Mouse (Mus musculus): ENCODE data around the gene Arsg. TPM values are rescaled to one million over a fixed set of nuclear protein-coding genes. Genes with fewer than 3 reads are reported as not detected.

The Arsg gene
- polyA plus RNA-seq, 1 experiment from 2014 or later: 3.3 TPM

- Histone ChIP-seq H3K36me3 (peaks cover 15% of the 10 kb centered on the region), H3K4me1 (peaks cover 31% of the 10 kb centered on the region), H3K27ac (peak overlapping the region; percentile 73; the same call in 1 of the 2 replicates), H3K4me3 (no peak overlapping the region), H3K9me3 (no peaks in the 10 kb centered on the region), H3K27me3 (ENCODE audit: insufficient read depth, poor library complexity, severe bottlenecking) (no peaks in the 10 kb centered on the region)
- 65% methylated on average over 2 of the region's 2 CpGs for WGBS
- DNase-seq (ENCODE audit: low spot score): no peak
Observed at GRCm38 (mm10) chr11:109586424-109586823, 113.2 kb downstream of the Arsg start.

GRCm38 (mm10) chr11:109587019-109587418 lies 113.8 kb downstream of the Arsg start:
- H3K27me3 ChIP-seq (ENCODE audit: insufficient read depth, poor library complexity, severe bottlenecking): no peaks in the 10 kb centered on the region
- 27% methylated on average over 13 of the region's 13 CpGs for WGBS

GRCm38 (mm10) chr11:109587638-109588374 lies 114.6 kb downstream of the Arsg start:
- Histone ChIP-seq H3K36me3 (peaks cover 7% of the 10 kb centered on the region), H3K4me3 (peak overlapping the region; percentile 27; the same call in 1 of the 2 replicates), H3K27me3 (ENCODE audit: insufficient read depth, poor library complexity, severe bottlenecking) (no peaks in the 10 kb centered on the region), H3K9me3 (no peaks in the 10 kb centered on the region), H3K4me1 (peaks cover 26% of the 10 kb centered on the region), H3K27ac (peak overlapping the region; percentile 73)
- peak; percentile 89 for DNase-seq (ENCODE audit: low spot score)
- 52% methylated on average over 15 of the region's 15 CpGs for WGBS

More at GRCm38 (mm10) chr11:109587019-109587418, 113.8 kb downstream of the Arsg start:
- Histone ChIP-seq H3K9me3 (no peaks in the 10 kb centered on the region), H3K4me3 (no peak overlapping the region), H3K4me1 (peaks cover 31% of the 10 kb centered on the region), H3K36me3 (peaks cover 12% of the 10 kb centered on the region), H3K27ac (peak overlapping the region; percentile 73; the same call in 1 of the 2 replicates)
- DNase-seq (ENCODE audit: low spot score): no peak

- Histone ChIP-seq H3K4me1 (peaks cover 34% of the 10 kb centered on the region), H3K4me3 (no peak overlapping the region), H3K9me3 (no peaks in the 10 kb centered on the region), H3K36me3 (peaks cover 8% of the 10 kb centered on the region), H3K27me3 (ENCODE audit: insufficient read depth, poor library complexity, severe bottlenecking) (no peaks in the 10 kb centered on the region), H3K27ac (no peak overlapping the region)
- 52% methylated on average over 8 of the region's 8 CpGs for WGBS
- no peak for DNase-seq (ENCODE audit: low spot score)
Observed at GRCm38 (mm10) chr11:109590012-109590411, 116.8 kb downstream of the Arsg start.

GRCm38 (mm10) chr11:109591511-109591910 lies 118.3 kb downstream of the Arsg start:
- Histone ChIP-seq H3K9me3 (no peaks in the 10 kb centered on the region), H3K27me3 (ENCODE audit: insufficient read depth, poor library complexity, severe bottlenecking) (no peaks in the 10 kb centered on the region), H3K36me3 (peaks cover 18% of the 10 kb centered on the region), H3K4me1 (peaks cover 34% of the 10 kb centered on the region), H3K4me3 (no peak overlapping the region), H3K27ac (no peak overlapping the region)
- no peak for DNase-seq (ENCODE audit: low spot score)
- WGBS: 85% methylated on average over 4 of the region's 4 CpGs

GRCm38 (mm10) chr11:109593200-109593981 lies 120.2 kb downstream of the Arsg start:
- WGBS: 57% methylated on average over 6 of the region's 6 CpGs
- DNase-seq (ENCODE audit: low spot score): no peak
- no peaks in the 10 kb centered on the region for H3K27me3 ChIP-seq (ENCODE audit: insufficient read depth, poor library complexity, severe bottlenecking)
- H3K9me3 ChIP-seq: no peaks in the 10 kb centered on the region
- peaks cover 32% of the 10 kb centered on the region for H3K36me3 ChIP-seq
- H3K4me3 ChIP-seq: no peak overlapping the region
- peak overlapping the region; percentile 63 for H3K27ac ChIP-seq
- peaks cover 19% of the 10 kb centered on the region for H3K4me1 ChIP-seq

GRCm38 (mm10) chr11:109594761-109595160 lies 121.6 kb downstream of the Arsg start:
- H3K36me3 ChIP-seq: peaks cover 46% of the 10 kb centered on the region
- H3K9me3 ChIP-seq: no peaks in the 10 kb centered on the region
- no peak overlapping the region for H3K4me3 ChIP-seq
- H3K4me1 ChIP-seq: peaks cover 15% of the 10 kb centered on the region; the same call in 1 of the 2 replicates
- H3K27me3 ChIP-seq (ENCODE audit: insufficient read depth, poor library complexity, severe bottlenecking): no peaks in the 10 kb centered on the region
- no peak for DNase-seq (ENCODE audit: low spot score)
- WGBS: 89% methylated on average over 8 of the region's 8 CpGs
- no peak overlapping the region for H3K27ac ChIP-seq

GRCm38 (mm10) chr11:109598778-109599570 lies 125.8 kb downstream of the Arsg start:
- no peak for DNase-seq (ENCODE audit: low spot score)
- WGBS: 87% methylated on average over 12 of the region's 12 CpGs

GRCm38 (mm10) chr11:109607600-109607999 lies 134.4 kb downstream of the Arsg start:
- Histone ChIP-seq H3K36me3 (peaks cover 17% of the 10 kb centered on the region), H3K4me1 (peaks cover 36% of the 10 kb centered on the region), H3K27me3 (ENCODE audit: insufficient read depth, poor library complexity, severe bottlenecking) (no peaks in the 10 kb centered on the region), H3K27ac (no peak overlapping the region), H3K4me3 (no peak overlapping the region), H3K9me3 (no peaks in the 10 kb centered on the region)
- no peak for DNase-seq (ENCODE audit: low spot score)
- WGBS: 80% methylated on average over 6 of the region's 6 CpGs

More at GRCm38 (mm10) chr11:109598778-109599570, 125.8 kb downstream of the Arsg start:
- Histone ChIP-seq H3K4me3 (no peak overlapping the region), H3K27me3 (ENCODE audit: insufficient read depth, poor library complexity, severe bottlenecking) (no peaks in the 10 kb centered on the region), H3K36me3 (peaks cover 88% of the 10 kb centered on the region), H3K4me1 (peaks cover under 1% of the 10 kb centered on the region; the same call in 1 of the 2 replicates), H3K9me3 (no peaks in the 10 kb centered on the region), H3K27ac (no peak overlapping the region)

GRCm38 (mm10) chr11:109608976-109609625 lies 135.9 kb downstream of the Arsg start:
- Histone ChIP-seq H3K27ac (no peak overlapping the region), H3K4me1 (peaks cover 36% of the 10 kb centered on the region), H3K36me3 (peaks cover 3% of the 10 kb centered on the region; the same call in 1 of the 2 replicates), H3K27me3 (ENCODE audit: insufficient read depth, poor library complexity, severe bottlenecking) (no peaks in the 10 kb centered on the region), H3K4me3 (no peak overlapping the region), H3K9me3 (no peaks in the 10 kb centered on the region)
- WGBS: 66% methylated on average over 6 of the region's 6 CpGs
- DNase-seq (ENCODE audit: low spot score): no peak

GRCm38 (mm10) chr11:109610046-109610794 lies 137.0 kb downstream of the Arsg start:
- Histone ChIP-seq H3K9me3 (no peaks in the 10 kb centered on the region), H3K27ac (peak overlapping the region; percentile 94), H3K4me1 (peaks cover 36% of the 10 kb centered on the region), H3K4me3 (peak overlapping the region; percentile 84), H3K36me3 (no peaks in the 10 kb centered on the region), H3K27me3 (ENCODE audit: insufficient read depth, poor library complexity, severe bottlenecking) (no peaks in the 10 kb centered on the region)
- 18% methylated on average over 9 of the region's 9 CpGs for WGBS
- no peak for DNase-seq (ENCODE audit: low spot score)
